Mouse (Mus musculus) embryonic facial prominence, embryonic 11.5 days (tissue): ENCODE data around the gene Ror1. TPM values are rescaled to one million over a fixed set of nuclear protein-coding genes. Genes with fewer than 3 reads are reported as not detected.

Experiments
- ATAC-seq: fragments of 200-750 bp; cut with Nextera tagmentation; replicated peaks from 2 replicates; pipeline ENCODE4 v1.8.0; 2017; ENCODE audit warnings: low read depth; ENCODE audit not compliant: insufficient number of reproducible peaks, low FRiP score, low TSS enrichment
- DNase-seq: peaks from one replicate; pipeline ENCODE4 v3.0.0-alpha.2; 2015; ENCODE audit warnings: low spot score
- H3K27ac ChIP-seq: fragments of 300-500 bp; sonication (generic); replicated peaks from 2 replicates; pipeline ENCODE4 v1.5.1; 2014; ENCODE audit warnings: mild to moderate bottlenecking, low read depth, low read length, control low read depth
- H3K27me3 ChIP-seq: fragments of 300-500 bp; sonication (generic); 2 replicates; pipeline ENCODE4 v1.6.1; 2014; ENCODE audit warnings: mild to moderate bottlenecking, low read length, moderate library complexity, mixed read lengths; ENCODE audit not compliant: control insufficient read depth, insufficient read depth
- H3K36me3 ChIP-seq: fragments of 300-500 bp; sonication (generic); replicated peaks from 2 replicates; pipeline ENCODE4 v1.6.1; 2014; ENCODE audit warnings: low read depth, mild to moderate bottlenecking, low read length, moderate library complexity, mixed read lengths; ENCODE audit not compliant: control insufficient read depth, insufficient read depth
- H3K4me1 ChIP-seq: fragments of 300-500 bp; sonication (generic); 2 replicates; pipeline ENCODE4 v1.6.1; 2014; ENCODE audit warnings: low read length, mixed read lengths; ENCODE audit not compliant: control insufficient read depth, insufficient read depth
- H3K4me2 ChIP-seq: fragments of 300-500 bp; sonication (generic); 2 replicates; pipeline ENCODE4 v1.6.1; 2014; ENCODE audit warnings: low read depth, mild to moderate bottlenecking, control low read depth, low read length, moderate library complexity
- H3K4me3 ChIP-seq: fragments of 300-500 bp; sonication (generic); 2 replicates; pipeline ENCODE4 v1.5.1; 2014; ENCODE audit warnings: low read depth, low read length, control low read depth
- H3K9ac ChIP-seq: fragments of 300-500 bp; sonication (generic); replicated peaks from 2 replicates; pipeline ENCODE4 v1.6.1; 2014; ENCODE audit warnings: mild to moderate bottlenecking, control low read depth, low read length
- H3K9me3 ChIP-seq: fragments of 300-500 bp; sonication (generic); replicated peaks from 2 replicates; pipeline ENCODE4 v1.6.1; 2016; ENCODE audit warnings: mild to moderate bottlenecking, low read length, inconsistent platforms, mixed read lengths; ENCODE audit not compliant: control insufficient read depth
- WGBS: fragments of 180-500 bp; shearing (Covaris S2); extraction: QIAGEN DNeasy Blood & Tissue Kit; methylation state at CpG from one replicate; pipeline ENCODE4 v1.1.7; 2014; 5-methylcytosine and 5-hydroxymethylcytosine counted together
- polyA plus RNA-seq: library from polyadenylated mRNA; unstranded; fragments of >200 nt; fragmentation: Nextera tagmentation; extraction: Ambion mirVana; gene quantifications from 2 replicates; pipeline ENCODE4 v1.2.1, GENCODE M21; 2014

The Ror1 gene
- polyA plus RNA-seq, 1 experiment from 2014 or later = 17.3 TPM

DNA sequence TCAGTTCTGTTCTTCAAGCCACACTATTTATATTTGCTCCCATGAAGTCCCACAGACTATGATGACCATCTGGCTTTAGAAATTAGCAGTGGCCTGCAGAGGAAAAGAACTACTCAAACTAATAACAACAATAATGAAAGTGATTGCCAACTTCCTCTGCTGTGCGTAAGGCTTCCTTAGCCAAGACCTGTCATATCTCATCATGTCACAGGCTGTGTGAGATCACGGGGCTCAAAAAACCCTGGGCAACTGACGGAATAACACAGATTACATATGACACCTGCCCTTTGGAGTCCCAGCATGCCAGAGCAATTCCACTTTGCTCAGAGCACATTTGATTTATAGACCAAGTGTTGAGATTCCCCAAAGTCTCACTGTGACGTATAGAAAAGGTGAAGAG lies 123.4 kb downstream of the Ror1 start:
- Histone ChIP-seq H3K9ac (no peak overlapping the region), H3K9me3 (no peaks in the 10 kb centered on the region), H3K4me2 (no peak overlapping the region), H3K36me3 (no peaks in the 10 kb centered on the region), H3K4me3 (no peak overlapping the region), H3K4me1 (peaks cover 5% of the 10 kb centered on the region), H3K27me3 (no peaks in the 10 kb centered on the region), H3K27ac (no peak overlapping the region)
- DNase-seq (peak; percentile 58), ATAC-seq (0 out of 2 replicates have a peak, but pooled peaks have one; percentile 48)
- WGBS = 46% methylated on average over 4 of the region's 4 CpGs

DNA sequence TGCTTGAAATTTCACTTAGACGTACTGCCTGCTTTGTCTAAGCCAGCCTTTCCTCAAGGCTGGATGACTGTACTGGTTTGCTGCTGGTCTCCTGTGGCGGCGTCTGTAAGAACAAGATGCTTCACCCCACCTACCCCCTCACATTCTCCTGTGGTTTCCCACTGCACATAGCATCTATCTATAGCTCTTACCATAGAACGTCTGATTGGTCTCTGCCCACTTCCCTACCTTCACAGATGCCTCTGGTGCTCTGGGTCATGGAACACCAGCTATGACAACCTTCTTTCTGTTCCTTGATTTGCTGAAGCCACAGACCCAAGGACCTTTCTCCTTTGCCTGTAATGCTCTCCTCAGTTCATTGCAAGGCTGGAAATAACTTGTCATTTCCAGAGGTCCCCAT lies 124.0 kb downstream of the Ror1 start:
- 73% methylated on average over 4 of the region's 4 CpGs for WGBS
- H3K27ac ChIP-seq = no peak overlapping the region
- no peaks in the 10 kb centered on the region for H3K9me3 ChIP-seq
- no peak for DNase-seq
- H3K4me1 ChIP-seq = peaks cover 5% of the 10 kb centered on the region
- no peak overlapping the region for H3K4me2 ChIP-seq
- no peak for ATAC-seq
- no peak overlapping the region for H3K9ac ChIP-seq
- H3K4me3 ChIP-seq = no peak overlapping the region
- H3K36me3 ChIP-seq = no peaks in the 10 kb centered on the region
- H3K27me3 ChIP-seq = no peaks in the 10 kb centered on the region

DNA sequence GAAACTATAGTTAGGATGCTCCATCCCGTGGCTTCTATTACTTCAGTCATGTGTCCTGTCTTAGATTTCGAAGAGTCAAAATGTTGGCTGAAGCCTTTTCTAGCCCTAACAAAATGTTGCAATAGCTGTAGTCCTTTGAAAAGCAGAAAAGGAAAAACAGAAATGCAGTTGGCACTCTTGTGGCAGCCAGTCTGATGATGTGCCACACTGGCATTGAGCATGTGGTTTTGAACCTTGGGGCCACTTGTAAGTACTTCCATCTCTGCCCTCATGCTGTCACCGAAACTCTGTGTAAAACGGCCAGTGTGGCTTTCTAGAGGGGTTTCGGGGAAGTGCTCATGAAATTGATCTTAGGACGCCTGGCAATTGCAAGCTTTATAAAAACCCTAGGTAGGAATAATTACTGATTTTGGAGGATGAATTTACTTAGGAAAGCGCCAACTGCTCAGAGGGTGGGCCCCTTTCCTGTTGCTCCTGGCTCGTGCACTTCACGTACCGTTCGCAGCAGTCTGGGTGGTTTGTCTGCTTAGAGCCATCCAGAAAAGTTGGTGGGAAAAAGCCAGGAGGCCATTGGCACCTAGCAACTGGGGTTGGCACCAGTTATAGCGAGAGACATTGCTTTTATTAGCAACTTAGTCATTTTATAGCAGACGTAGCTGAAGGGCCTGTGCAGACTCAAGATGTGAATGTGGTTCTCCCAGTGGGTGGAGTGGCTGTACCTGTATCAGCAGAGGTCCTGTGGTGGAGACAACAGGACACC lies 126.6 kb downstream of the Ror1 start:
- Histone ChIP-seq H3K36me3 (no peaks in the 10 kb centered on the region), H3K4me2 (no peak overlapping the region), H3K4me1 (peaks cover 5% of the 10 kb centered on the region), H3K9me3 (no peaks in the 10 kb centered on the region), H3K4me3 (no peak overlapping the region), H3K9ac (no peak overlapping the region), H3K27ac (no peak overlapping the region), H3K27me3 (no peaks in the 10 kb centered on the region)
- WGBS = 66% methylated on average over 13 of the region's 13 CpGs
- ATAC-seq (no peak), DNase-seq (no peak)

DNA sequence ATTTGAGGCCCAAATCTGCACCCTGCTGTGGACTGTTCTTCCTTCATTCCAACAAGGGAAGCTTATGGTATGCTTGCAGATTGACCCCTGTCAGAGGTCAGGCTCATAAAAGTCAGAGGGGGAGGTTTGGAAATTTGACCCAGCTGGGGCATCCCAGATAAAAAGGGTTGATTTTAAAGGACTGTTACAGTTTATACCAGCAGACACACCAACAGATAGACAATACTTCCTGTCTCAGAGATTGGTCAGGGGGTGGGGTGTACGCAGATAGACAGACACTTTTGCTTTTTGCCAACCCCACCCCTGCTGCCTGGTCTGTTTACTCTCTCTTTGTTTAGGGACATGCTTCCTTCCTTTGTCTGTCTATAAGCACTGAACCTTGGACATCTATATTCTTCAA lies 127.9 kb downstream of the Ror1 start:
- H3K4me1 ChIP-seq = peaks cover 5% of the 10 kb centered on the region
- no peak overlapping the region for H3K27ac ChIP-seq
- H3K9ac ChIP-seq = no peak overlapping the region
- H3K27me3 ChIP-seq = no peaks in the 10 kb centered on the region
- DNase-seq (peak; percentile 33), ATAC-seq (no peak)
- WGBS = 21% methylated on average over 1 of the region's 1 CpGs
- H3K36me3 ChIP-seq = no peaks in the 10 kb centered on the region
- no peaks in the 10 kb centered on the region for H3K9me3 ChIP-seq
- H3K4me3 ChIP-seq = no peak overlapping the region
- no peak overlapping the region for H3K4me2 ChIP-seq

DNA sequence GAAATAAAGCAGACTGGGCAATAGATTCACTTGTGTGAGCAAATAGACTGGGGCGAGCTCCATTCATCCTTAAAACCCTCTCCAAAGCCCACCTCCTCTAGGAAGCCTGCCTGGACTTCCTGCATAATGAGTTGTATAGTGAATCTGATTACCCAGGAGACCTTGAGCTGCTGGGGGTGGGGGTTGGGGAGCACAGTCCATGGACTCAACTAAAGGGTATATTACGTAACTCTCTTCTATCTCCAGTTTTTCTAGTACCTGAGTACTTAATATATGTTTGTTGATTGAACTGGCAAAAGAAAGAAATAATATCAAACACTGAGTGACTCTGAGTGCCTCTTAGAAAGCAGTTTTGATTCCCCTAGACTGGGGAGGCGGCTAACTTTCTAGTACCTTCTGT lies 128.4 kb downstream of the Ror1 start:
- peaks cover 5% of the 10 kb centered on the region for H3K4me1 ChIP-seq
- no peak for DNase-seq
- no peak for ATAC-seq
- no peak overlapping the region for H3K27ac ChIP-seq
- WGBS = 67% methylated on average over 3 of the region's 3 CpGs
- H3K36me3 ChIP-seq = no peaks in the 10 kb centered on the region
- no peaks in the 10 kb centered on the region for H3K27me3 ChIP-seq
- no peaks in the 10 kb centered on the region for H3K9me3 ChIP-seq
- H3K4me3 ChIP-seq = no peak overlapping the region
- no peak overlapping the region for H3K9ac ChIP-seq
- H3K4me2 ChIP-seq = no peak overlapping the region

DNA sequence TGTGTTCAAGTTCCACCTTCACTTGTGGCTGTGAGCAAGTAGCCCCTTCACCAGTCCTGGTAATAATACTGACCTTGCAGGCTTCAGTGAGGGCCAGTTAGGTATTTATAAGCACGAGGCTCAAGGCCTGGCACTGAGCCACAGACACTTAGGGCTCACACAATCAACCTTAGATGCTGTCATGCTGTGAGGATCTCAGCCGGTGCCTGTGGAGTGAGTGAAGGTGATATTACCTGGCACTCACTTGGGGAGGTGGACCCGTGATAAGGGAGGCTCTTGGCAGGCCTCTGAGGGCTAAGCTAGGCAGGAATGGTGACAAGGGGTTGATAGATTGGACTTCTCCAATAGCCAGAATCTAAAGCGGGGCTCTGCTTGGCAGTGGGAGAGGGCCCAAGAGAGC lies 131.0 kb downstream of the Ror1 start:
- WGBS = 75% methylated on average over 4 of the region's 4 CpGs
- Histone ChIP-seq H3K27ac (no peak overlapping the region), H3K9me3 (no peaks in the 10 kb centered on the region), H3K4me1 (peaks cover 5% of the 10 kb centered on the region), H3K4me2 (no peak overlapping the region), H3K9ac (no peak overlapping the region), H3K36me3 (no peaks in the 10 kb centered on the region), H3K4me3 (no peak overlapping the region), H3K27me3 (no peaks in the 10 kb centered on the region)
- DNase-seq (no peak), ATAC-seq (no peak)

DNA sequence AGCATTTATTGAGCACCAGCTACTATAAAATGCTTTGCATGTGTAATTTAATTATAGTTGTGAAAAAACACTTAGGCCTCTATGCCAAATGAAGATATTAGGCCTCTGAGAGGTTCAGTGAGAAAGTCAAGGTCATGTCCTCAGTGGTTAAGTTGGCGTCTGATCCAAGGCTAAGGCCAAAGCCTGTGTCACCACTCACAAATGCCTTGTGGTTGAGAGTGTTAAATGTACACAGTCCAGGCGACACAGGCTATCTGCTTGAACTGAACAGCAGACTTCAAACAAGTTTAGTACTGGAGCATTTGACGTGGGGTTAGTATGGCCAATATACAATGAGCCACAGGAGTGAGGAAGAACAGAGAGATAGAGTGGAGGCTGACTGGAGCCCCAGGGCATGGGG lies 132.5 kb downstream of the Ror1 start:
- Histone ChIP-seq H3K4me1 (peaks cover 5% of the 10 kb centered on the region), H3K9ac (no peak overlapping the region), H3K9me3 (no peaks in the 10 kb centered on the region), H3K27ac (no peak overlapping the region), H3K4me2 (no peak overlapping the region), H3K27me3 (no peaks in the 10 kb centered on the region), H3K4me3 (no peak overlapping the region), H3K36me3 (no peaks in the 10 kb centered on the region)
- 76% methylated on average over 3 of the region's 3 CpGs for WGBS
- no peak for ATAC-seq
- no peak for DNase-seq

DNA sequence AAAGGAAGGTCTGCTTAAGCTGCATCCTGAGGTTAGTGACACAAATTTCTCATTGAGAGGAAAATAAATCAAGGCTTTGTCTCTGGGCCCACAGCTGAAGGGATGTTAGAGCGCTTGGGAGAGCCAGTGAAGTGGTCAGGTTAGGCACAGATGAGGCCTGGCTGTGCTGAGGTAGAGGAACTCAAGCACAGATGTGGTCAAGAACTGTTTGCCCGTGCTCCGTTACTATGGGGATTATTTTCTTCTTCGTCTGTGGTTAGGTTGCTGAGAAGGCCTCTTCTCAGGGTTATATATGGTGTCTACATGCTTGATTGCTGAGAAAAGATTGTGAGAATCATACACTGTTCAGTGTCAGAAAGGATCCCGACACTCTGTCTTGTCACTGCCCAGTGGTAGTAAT lies 134.7 kb downstream of the Ror1 start:
- no peak for DNase-seq
- Histone ChIP-seq H3K9ac (no peak overlapping the region), H3K9me3 (no peaks in the 10 kb centered on the region), H3K36me3 (no peaks in the 10 kb centered on the region), H3K27me3 (no peaks in the 10 kb centered on the region), H3K4me1 (no peaks in the 10 kb centered on the region), H3K4me2 (no peak overlapping the region), H3K4me3 (no peak overlapping the region), H3K27ac (no peak overlapping the region)
- 65% methylated on average over 5 of the region's 5 CpGs for WGBS
- ATAC-seq = no peak
